Mouse (Mus musculus) midbrain, embryonic 11.5 days (tissue): Measurements from ENCODE around the gene Phc1. TPM values are rescaled to one million over a fixed set of nuclear protein-coding genes. Genes with fewer than 3 reads are reported as not detected.
A peak's percentile ranks its signal among the peaks of the same experiment; 100 is the strongest.
"Not testable (repeated sequence)": the region's sequence is repeated elsewhere in the genome, so short reads cannot be mapped to it uniquely, and the experiment has no call there.

Experiments
- ATAC-seq: fragments of 200-750 bp; cut with Nextera tagmentation; 2 replicates; pipeline ENCODE4 v1.8.0; 2017; ENCODE audit warnings: moderate TSS enrichment, moderate library complexity; ENCODE audit not compliant: low FRiP score
- DNase-seq: peaks from one replicate; pipeline ENCODE4 v3.0.0; 2015; ENCODE audit warnings: low spot score; ENCODE audit errors: missing footprints
- H3K27ac ChIP-seq: fragments of 300-500 bp; sonication (generic); 2 replicates; pipeline ENCODE4 v1.5.1; 2014; ENCODE audit warnings: low read depth, low read length
- H3K27me3 ChIP-seq: fragments of 300-500 bp; sonication (generic); 2 replicates; pipeline ENCODE4 v1.6.1; 2014; ENCODE audit warnings: mild to moderate bottlenecking, low read length, moderate library complexity, mixed read lengths; ENCODE audit not compliant: control insufficient read depth, insufficient read depth
- H3K36me3 ChIP-seq: fragments of 300-500 bp; sonication (generic); 2 replicates; pipeline ENCODE4 v1.6.1; 2014; ENCODE audit warnings: mild to moderate bottlenecking, low read length, moderate library complexity, mixed read lengths; ENCODE audit not compliant: control insufficient read depth, insufficient read depth
- H3K4me1 ChIP-seq: fragments of 300-500 bp; sonication (generic); 2 replicates; pipeline ENCODE4 v1.6.1; 2014; ENCODE audit warnings: low read length; ENCODE audit not compliant: control insufficient read depth, insufficient read depth
- H3K4me2 ChIP-seq: fragments of 300-500 bp; sonication (generic); 2 replicates; pipeline ENCODE4 v1.6.1; 2014; ENCODE audit warnings: mild to moderate bottlenecking, moderate library complexity
- H3K4me3 ChIP-seq: fragments of 300-500 bp; sonication (generic); 2 replicates; pipeline ENCODE4 v1.5.1; 2014; ENCODE audit warnings: low read depth, low read length
- H3K9ac ChIP-seq: fragments of 300-500 bp; sonication (generic); 2 replicates; pipeline ENCODE4 v1.6.1; 2014; ENCODE audit warnings: low read length
- H3K9me3 ChIP-seq: fragments of 300-500 bp; sonication (generic); 2 replicates; pipeline ENCODE4 v1.6.1; 2016; ENCODE audit warnings: low read length; ENCODE audit not compliant: control insufficient read depth
- WGBS: fragments of 180-500 bp; shearing (Covaris S2); extraction: QIAGEN DNeasy Blood & Tissue Kit; methylation state at CpG from one replicate; pipeline ENCODE4 v1.1.7; 2014; 5-methylcytosine and 5-hydroxymethylcytosine counted together
- polyA plus RNA-seq: library from polyadenylated mRNA; unstranded; fragments of >200 nt; fragmentation: Nextera tagmentation; extraction: Ambion mirVana; gene quantifications from 2 replicates; pipeline ENCODE4 v1.2.1, GENCODE M21; 2014

The Phc1 gene
- 30.7 and 34.7 TPM in 2 replicates for polyA plus RNA-seq

DNA sequence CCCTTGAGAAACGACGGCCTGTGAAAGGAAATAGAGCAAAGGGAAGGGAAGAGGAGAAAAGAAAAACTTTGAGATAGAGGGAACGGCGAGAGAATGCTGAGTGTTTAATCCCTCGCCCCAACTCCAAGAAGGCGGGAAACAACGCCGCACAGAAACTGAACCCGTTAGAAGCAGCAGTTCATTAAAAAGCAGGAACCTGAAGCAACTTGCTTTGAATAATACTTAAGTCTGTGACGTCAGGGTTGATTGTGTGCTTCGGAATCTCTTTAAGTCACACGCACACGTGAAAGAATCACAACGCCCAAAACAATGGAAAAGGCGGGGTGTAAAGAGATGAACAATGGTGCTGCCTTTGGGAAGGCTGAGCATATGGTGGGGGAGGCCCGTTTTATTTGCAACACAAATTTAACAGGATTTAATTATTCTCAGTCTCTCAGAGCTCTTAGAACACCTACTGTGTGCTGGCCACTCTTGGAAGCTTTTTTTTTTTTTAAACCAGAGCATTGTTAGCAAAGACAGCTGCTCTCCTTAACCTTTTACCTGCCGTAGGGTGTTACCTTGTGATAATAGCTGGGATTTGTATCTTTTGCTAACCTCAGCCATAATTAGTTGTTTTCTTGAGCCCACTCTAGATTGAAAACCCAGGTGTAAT lies at the start of gene Phc1:
Gene Phc1 (minus strand): TSS at position 213 of the 652 bp plus-strand sequence.
- under 1% methylated on average over 17 of the region's 17 CpGs for WGBS
- H3K27me3 ChIP-seq: no peaks in the 10 kb centered on the region
- H3K9me3 ChIP-seq: no peaks in the 10 kb centered on the region
- H3K9ac ChIP-seq: peak within 1 kb of the TSS; percentile 81
- peak within 1 kb of the TSS; percentile 99 for H3K27ac ChIP-seq
- H3K4me1 ChIP-seq: peaks cover 23% of the 10 kb centered on the region
- H3K4me3 ChIP-seq: peak within 1 kb of the TSS; percentile 86
- ATAC-seq (peak; percentile 57), DNase-seq (peak; percentile 96)
- H3K36me3 ChIP-seq: no peaks in the 10 kb centered on the region
- H3K4me2 ChIP-seq: peak within 1 kb of the TSS; percentile 62

DNA sequence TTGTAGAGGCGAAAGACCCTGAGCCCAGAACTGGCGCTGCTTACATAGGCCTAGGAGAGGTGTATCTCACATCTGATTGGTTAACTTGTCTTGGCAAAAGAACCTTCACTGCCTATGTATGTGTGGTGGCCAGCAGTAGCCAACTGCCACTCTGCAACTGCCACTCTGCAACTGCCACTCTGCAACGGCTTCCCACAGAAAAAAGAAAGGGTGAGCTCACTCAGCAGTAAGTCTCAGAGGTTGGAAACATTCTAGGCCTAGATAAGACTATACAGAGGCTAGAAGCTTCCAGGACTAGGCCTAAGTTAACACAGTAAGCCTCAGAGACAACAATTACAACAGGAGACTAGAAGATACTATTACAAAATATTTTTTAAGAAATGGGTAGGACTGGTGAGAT lies 49.6 kb upstream of the Phc1 start:
- peak; percentile 21 for DNase-seq
- not testable (repeated sequence) for H3K4me2 ChIP-seq, H3K9ac ChIP-seq, H3K27me3 ChIP-seq, ATAC-seq, H3K4me3 ChIP-seq, H3K9me3 ChIP-seq, H3K4me1 ChIP-seq, H3K27ac ChIP-seq, H3K36me3 ChIP-seq
- 90% methylated on average over 3 of the region's 3 CpGs for WGBS

- H3K4me3 ChIP-seq, H3K27me3 ChIP-seq: not testable (repeated sequence)
These were observed 47.0 kb upstream of the Phc1 start for GRCm38 (mm10) chr6:122387177-122388028.

GRCm38 (mm10) chr6:122385724-122386123 lies 45.4 kb upstream of the Phc1 start:
- ATAC-seq: no peak
- WGBS: 72% methylated on average over 5 of the region's 5 CpGs
- no peak overlapping the region for H3K27ac ChIP-seq

More at GRCm38 (mm10) chr6:122387177-122388028, 47.0 kb upstream of the Phc1 start:
- not testable (repeated sequence) for H3K27ac ChIP-seq, H3K4me2 ChIP-seq, H3K4me1 ChIP-seq, H3K36me3 ChIP-seq, H3K9me3 ChIP-seq, ATAC-seq, H3K9ac ChIP-seq, DNase-seq
- 84% methylated on average over 11 of the region's 12 CpGs for WGBS

DNA sequence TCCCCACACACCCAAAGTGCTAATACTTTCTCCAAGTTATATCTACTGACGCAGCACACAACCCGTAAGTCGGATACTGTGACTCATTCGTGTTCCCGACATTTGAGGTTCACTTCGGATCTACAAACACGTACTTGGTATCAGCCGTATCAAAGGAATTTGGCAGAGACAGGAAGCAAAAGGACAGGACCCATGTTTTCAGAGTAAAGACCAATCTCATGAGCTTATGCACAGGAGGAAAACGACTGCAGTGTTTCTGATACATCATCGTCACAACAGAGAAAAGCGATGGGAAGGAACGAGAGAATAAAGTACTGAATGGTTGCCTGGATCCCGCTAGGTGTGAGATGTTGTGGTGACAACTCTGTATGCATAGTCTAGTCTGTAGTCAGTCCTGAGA lies 44.5 kb upstream of the Phc1 start:
- 93% methylated on average over 13 of the region's 13 CpGs for WGBS
- no peak overlapping the region for H3K4me3 ChIP-seq
- no peaks in the 10 kb centered on the region for H3K4me1 ChIP-seq
- H3K9me3 ChIP-seq: no peaks in the 10 kb centered on the region
- no peak overlapping the region for H3K27ac ChIP-seq
- DNase-seq (peak; percentile 57), ATAC-seq (no peak)
- no peaks in the 10 kb centered on the region for H3K36me3 ChIP-seq
- H3K27me3 ChIP-seq: no peaks in the 10 kb centered on the region
- H3K9ac ChIP-seq: no peak overlapping the region
- no peak overlapping the region for H3K4me2 ChIP-seq

More at GRCm38 (mm10) chr6:122385724-122386123, 45.4 kb upstream of the Phc1 start:
- no peaks in the 10 kb centered on the region for H3K9me3 ChIP-seq
- H3K4me1 ChIP-seq: no peaks in the 10 kb centered on the region
- peak; percentile 19 for DNase-seq
- H3K4me3 ChIP-seq: no peak overlapping the region
- no peaks in the 10 kb centered on the region for H3K36me3 ChIP-seq
- no peak overlapping the region for H3K4me2 ChIP-seq
- no peak overlapping the region; the same call in 1 of the 2 replicates for H3K9ac ChIP-seq
- no peaks in the 10 kb centered on the region for H3K27me3 ChIP-seq

GRCm38 (mm10) chr6:122383211-122383610 lies 42.9 kb upstream of the Phc1 start:
- no peaks in the 10 kb centered on the region for H3K9me3 ChIP-seq
- WGBS: 84% methylated on average over 5 of the region's 5 CpGs
- H3K27ac ChIP-seq: no peak overlapping the region
- no peaks in the 10 kb centered on the region for H3K4me1 ChIP-seq
- no peak overlapping the region for H3K4me3 ChIP-seq
- ATAC-seq (no peak), DNase-seq (no peak)
- no peaks in the 10 kb centered on the region for H3K27me3 ChIP-seq
- no peak overlapping the region for H3K4me2 ChIP-seq
- no peak overlapping the region for H3K9ac ChIP-seq
- H3K36me3 ChIP-seq: no peaks in the 10 kb centered on the region

- Histone ChIP-seq H3K9ac (no peak overlapping the region), H3K27ac (no peak overlapping the region), H3K4me2 (no peak overlapping the region), H3K4me3 (no peak overlapping the region), H3K9me3 (no peaks in the 10 kb centered on the region), H3K27me3 (no peaks in the 10 kb centered on the region), H3K4me1 (no peaks in the 10 kb centered on the region), H3K36me3 (no peaks in the 10 kb centered on the region)
- ATAC-seq (no peak), DNase-seq (peak; percentile 28)
- WGBS: 81% methylated on average over 8 of the region's 8 CpGs
These were observed 41.7 kb upstream of the Phc1 start for GRCm38 (mm10) chr6:122382046-122382445.

DNA sequence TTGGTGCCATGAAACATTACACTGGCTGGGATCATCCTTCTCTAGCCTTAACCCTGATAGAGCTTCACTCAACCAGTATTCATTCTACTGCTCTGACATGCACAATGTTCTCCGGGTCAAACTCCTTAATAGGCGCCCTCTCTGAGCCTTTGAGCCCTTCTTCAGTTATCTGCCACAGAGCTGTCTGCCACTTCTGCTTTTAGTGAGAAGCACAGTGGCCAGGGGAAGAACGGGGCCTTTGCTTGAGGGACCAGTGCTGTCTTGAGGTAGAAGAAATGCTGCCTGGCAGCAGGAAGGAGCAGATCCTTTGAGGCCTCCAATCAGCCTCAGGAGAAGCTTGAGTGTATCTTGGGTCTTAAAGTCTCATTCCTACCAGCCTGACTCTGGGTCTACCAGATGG lies 27.9 kb upstream of the Phc1 start:
- no peak overlapping the region for H3K4me2 ChIP-seq
- H3K9ac ChIP-seq: no peak overlapping the region
- H3K27ac ChIP-seq: no peak overlapping the region
- no peak for ATAC-seq
- H3K27me3 ChIP-seq: no peaks in the 10 kb centered on the region
- H3K36me3 ChIP-seq: no peaks in the 10 kb centered on the region
- no peak overlapping the region for H3K4me3 ChIP-seq
- 87% methylated on average over 3 of the region's 3 CpGs for WGBS
- no peaks in the 10 kb centered on the region for H3K4me1 ChIP-seq
- no peaks in the 10 kb centered on the region for H3K9me3 ChIP-seq
- peak; percentile 26 for DNase-seq

DNA sequence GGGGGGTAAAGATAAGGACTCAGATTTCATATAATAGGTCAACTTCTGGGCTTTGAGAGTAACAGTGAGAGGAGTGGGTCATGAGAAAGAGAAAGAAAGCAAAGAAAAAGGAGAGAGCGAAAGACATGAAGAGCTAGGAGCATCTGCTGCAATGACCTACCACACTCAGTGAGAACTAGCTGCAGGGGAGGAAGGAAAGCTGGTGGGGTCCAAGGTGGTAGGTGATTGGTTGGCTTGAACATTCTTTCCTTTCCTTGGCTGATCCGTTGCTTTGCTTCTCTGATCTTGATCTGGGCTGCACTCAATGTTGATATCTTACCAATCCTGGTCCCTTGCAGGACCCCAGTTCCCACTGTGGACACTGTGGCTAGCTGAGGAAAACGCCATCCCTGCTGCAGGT lies 26.6 kb upstream of the Phc1 start:
- H3K4me2 ChIP-seq: no peak overlapping the region
- WGBS: 51% methylated on average over 3 of the region's 3 CpGs

More for the DNA sequence above, 26.6 kb upstream of the Phc1 start:
- Histone ChIP-seq H3K4me1 (no peaks in the 10 kb centered on the region), H3K9ac (no peak overlapping the region), H3K4me3 (no peak overlapping the region), H3K9me3 (no peaks in the 10 kb centered on the region), H3K27me3 (no peaks in the 10 kb centered on the region), H3K27ac (no peak overlapping the region), H3K36me3 (no peaks in the 10 kb centered on the region)
- no peak for DNase-seq
- ATAC-seq: no peak
